Mouse (Mus musculus) left cerebral cortex, adult 8-10 months (tissue): ENCODE measurements at regions not wholly inside any gene's neighbourhood (a gene's known extent, or its start where the extent isn't known, plus 50 kb on each side); places are given as distances from the start of the nearest gene placed in this dataset.

Source experiments
- DNase-seq, 2 experiments: peaks; one replicate each; pipeline ENCODE4 v3.0.0; 2022; ENCODE audit warnings: low spot score in 2 of 2

GRCm38 (mm10) chr17:94424811-94425210 is 325.0 kb downstream of the Mettl4 start:
- DNase-seq = no peak

DNA sequence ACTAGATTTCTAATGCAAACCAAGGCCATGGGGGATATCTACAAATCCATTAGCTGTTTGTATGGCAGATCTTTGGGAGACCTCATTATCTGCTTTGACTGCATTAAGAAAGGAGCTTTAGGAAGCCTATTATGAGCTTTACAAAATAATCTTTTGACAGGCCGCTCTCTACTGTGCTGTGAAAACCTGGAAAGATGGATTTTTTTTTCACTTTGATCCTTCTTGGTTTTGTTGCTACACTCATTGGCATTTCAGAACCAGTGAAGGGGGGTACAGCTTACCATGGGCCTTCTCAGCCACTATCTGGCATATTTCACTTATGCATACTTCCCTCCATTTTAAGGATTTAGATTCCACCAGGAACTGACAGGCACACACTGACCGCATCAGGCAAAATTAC is 366.8 kb downstream of the Mettl4 start:
- DNase-seq = no peak

- no peak for DNase-seq
These were observed 414.1 kb downstream of the Mettl4 start for GRCm38 (mm10) chr17:94335688-94336087.

DNA sequence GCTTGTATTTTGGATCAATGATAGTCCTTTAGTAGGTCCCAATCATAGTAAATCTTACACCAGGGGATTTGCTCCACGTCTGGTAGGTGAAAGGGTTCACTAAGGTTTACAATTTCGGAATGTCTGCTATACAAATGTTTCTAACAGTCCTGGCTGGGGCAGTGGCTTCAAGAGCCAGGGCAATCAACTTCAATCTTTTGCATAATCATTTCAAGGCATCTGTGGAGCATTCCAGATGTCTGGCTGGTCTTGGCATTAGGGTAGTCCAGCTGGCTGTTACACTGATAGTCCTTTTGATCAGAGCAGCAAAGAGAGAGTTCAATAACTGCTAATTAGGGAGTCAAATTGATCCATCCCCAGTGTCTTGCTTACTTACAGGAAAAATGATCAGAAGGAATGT is 423.6 kb downstream of the Mettl4 start:
- DNase-seq = no peak

- DNase-seq = no peak
These were observed 458.6 kb downstream of the Mettl4 start for GRCm38 (mm10) chr17:94291221-94291620.

DNA sequence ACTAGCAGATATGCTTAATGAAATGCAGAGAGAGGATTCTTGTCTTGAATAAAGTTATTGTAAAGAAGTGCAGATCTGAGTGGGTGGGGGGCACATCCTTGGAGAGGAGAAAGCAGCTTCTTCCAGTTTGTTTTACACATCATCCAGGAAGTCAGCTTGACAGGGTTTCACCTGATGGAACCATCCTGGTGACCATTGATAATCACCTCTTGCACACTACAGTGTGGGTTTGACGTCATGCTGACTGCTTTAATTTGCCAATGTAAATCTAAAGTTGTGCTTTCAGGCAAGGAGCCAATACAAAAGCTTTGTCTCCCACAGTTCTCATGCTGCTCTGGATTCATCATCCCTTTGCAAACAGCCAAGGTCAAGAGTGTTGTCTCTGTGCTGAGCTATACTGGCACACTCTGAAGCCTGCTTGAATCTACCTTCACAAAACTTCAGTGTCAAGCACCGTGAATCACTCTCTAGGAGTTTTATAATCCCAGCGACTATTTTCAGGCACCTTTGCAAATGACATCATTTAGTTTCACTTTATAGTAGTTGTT is 462.1 kb downstream of the Mettl4 start:
- no peak for DNase-seq

DNA sequence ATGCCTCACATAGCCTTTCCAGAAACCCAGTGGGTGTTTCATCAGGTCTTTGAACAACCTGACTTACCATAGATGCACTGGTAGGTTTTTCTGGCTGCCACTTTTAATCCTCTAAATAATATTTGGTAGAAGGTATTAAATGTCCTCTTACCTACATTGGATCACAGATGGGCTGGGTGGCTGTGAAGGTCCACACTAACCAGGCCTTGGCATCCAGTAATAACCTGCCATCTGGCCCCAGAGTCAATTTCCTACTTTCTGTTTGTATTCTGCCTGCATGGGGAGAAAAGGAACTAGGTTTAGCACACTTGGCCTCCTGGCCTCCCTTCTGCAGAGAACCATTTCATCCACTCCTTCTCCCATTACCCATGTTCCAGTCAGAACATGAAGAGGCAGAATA is 473.0 kb downstream of the Mettl4 start:
- no peak for DNase-seq

DNA sequence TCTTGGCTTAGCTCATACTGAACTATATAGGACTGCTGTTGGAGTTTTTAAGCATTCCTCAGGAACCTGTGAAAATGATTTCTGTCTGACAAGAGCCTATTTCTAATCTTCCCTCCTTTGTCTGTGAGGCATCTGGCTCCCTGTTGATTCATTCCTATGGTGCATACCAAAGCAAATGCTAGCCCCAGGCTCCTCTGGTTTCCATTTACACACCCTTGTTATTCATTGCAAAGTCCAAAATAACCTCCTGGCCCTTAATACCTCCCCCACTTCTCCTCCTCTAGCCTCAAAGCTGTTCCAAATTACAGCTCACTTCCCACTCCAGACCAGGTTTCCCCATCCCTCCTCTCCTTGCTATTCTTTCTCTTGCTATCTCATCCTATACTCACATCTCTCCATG is 480.1 kb downstream of the Mettl4 start:
- DNase-seq = no peak

DNA sequence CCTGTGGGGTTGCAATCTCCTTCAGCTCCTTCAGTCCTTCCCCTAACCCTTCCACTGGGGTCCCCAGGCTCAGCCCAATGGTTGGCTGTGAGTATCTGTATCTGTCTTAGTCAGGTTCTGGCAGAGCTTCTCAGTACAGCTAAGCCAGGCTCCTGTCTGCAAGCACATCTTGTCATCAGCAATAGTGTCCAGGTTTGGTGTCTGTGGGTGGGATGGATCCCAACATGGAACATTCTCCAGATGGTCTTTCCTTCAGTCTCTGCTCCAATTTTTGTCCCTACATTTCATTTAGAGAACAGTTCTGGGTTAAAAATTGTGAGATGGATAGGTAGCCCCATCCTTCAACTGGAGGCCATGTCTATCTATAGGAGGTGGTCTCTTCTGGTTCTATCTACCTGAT is 494.2 kb downstream of the Mettl4 start:
- DNase-seq = peak; percentile 5 to 69

DNA sequence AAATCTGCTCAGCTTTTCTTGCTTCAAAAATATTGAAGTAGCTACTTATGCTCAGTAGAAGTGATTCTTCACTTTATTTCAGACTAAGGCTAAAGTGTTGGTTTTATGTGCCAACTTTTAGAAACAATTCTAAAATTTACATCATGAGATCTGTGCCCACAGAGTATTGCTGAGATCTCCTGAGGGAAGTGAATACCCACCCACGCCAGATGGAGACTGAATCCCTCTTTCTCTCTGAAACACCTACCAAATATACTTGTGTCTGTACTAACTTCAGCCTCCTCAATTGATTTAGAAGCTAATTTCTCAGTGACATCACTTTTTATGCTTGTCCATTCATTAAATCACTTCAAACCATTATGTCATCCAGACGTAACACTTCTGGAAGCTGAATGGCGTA is 495.0 kb downstream of the Mettl4 start:
- DNase-seq = peak in 1 of 2 experiments; percentile 77

- no peak for DNase-seq
These were observed 506.0 kb downstream of the Mettl4 start for GRCm38 (mm10) chr17:94243821-94244220.

DNA sequence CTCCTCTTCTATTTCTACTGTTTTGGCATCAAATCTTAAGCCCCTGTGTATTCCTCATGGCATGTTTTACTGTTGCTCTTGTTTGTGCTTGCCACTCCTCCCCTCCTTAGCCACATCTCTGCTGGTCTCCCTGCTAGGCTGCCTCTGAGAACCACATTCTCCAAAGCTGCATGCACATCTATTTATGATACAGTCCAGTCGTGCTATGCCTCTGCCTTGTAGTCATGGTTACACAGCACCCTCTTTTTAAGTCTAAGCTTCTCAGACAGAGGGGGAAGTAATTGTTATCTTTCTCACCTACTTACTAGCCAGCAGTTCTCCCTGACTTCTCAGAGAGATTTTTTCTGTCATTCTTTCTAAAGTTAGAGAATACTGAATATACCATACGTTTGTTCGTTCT is 523.7 kb downstream of the Mettl4 start:
- peak in 1 of 2 experiments; percentile 63 for DNase-seq
